Mouse (Mus musculus): ENCODE data around the gene Hpgd.

- TF ChIP-seq CTCF (IDR thresholded peaks at IDR 0.05) = no peak
- no peak for TF ChIP-seq EP300 (IDR thresholded peaks at IDR 0.05)
These were observed 5.0 kb downstream of the Hpgd start for GRCm38 (mm10) chr8:56299421-56299820.
